Mouse (Mus musculus): ENCODE measurements around the gene Emilin2. TPM values are rescaled to one million over a fixed set of nuclear protein-coding genes. Genes with fewer than 3 reads are reported as not detected.

Emilin2 gene
- polyA plus RNA-seq, 1 experiment, result 32.0 TPM

DNA sequence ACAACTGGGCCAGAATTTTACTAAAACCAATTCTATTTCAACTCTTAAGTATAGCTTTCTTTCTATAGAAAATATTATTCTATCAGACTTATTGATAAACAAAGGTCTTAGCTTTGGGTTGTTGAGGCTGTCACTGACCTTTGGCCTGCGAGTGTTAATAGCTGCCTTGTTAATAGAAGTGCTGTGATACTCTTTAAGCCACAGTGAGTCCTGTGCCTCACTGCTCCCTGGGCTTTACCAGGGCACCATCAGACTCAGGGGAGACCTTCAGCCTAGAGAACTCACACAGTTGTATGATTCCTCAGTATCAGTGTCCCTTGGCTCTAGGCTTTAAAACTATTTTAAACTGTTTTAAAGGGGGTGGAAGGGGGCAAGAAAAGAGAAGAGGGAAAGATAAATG lies 103.4 kb downstream of the Emilin2 start:
- Histone ChIP-seq H3K9me3 (ENCODE audit: control insufficient read depth, low read length) (no peaks in the 10 kb centered on the region), H3K27me3 (ENCODE audit: control insufficient read depth) (no peaks in the 10 kb centered on the region), H3K4me3 (replicated peaks) (no peak overlapping the region), H3K36me3 (ENCODE audit: control insufficient read depth) (peaks cover 52% of the 10 kb centered on the region), H3K4me1 (ENCODE audit: control insufficient read depth) (peaks cover 93% of the 10 kb centered on the region)
- TF ChIP-seq GATA1 (IDR thresholded peaks at IDR 0.05; ENCODE audit: low read length) (no peak), TAL1 (IDR thresholded peaks at IDR 0.05; ENCODE audit: low read length) (no peak)

DNA sequence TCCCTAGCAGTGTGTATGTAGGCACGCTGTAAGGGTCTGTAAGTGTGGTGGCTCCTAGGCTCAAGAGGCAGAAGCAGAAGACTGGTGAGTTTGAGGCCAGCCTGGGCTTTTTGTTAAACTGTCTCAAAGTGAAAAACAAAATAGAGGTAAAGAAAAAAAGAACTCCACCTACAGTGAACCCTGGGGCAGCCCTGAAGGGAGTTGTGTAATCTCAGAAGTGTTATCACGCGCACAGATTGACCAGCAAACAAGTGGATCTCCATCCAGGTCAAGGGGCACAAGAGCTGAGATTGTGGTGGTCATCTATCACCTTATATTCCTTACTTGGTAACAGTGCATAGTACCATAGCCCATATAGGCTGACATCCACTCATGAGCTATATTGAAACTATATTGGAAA lies 104.5 kb downstream of the Emilin2 start:
- no peaks in the 10 kb centered on the region for H3K9me3 ChIP-seq (ENCODE audit: control insufficient read depth, low read length)

DNA sequence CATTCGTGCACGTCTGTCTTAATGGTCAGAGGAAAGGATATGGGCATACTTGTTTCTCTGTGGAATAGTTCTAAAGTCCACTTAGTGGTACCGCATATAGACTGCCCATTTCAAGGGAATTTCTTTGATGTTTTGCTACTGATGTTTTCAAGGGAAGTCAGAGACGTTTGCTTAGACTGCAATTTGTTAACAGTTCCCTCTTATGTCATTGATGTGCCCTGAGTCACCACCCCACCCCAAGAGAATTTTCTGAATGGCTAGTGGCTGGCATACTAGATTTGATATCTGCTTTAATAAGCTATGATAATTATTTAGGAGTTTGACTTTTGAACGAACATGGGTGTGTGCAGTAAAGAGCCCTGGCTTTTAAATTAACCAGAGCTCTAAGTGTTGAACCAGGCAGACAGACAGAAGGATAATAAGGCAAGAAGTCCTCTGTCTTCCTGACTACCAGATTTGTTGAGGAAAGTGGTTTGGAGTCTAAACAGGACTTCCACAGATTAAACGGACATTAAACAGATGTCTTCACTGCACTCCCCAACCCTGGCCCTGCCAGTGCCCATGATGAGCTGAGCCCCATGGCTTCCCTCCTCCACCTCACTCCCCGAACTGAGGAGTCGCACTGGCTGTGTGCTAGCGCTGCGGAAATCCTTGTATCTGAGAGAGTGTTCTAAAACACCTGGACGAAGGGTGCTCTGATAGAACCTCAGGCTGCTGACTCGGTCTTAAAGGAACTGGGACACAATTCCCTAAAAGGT lies 105.5 kb downstream of the Emilin2 start:
- no peaks in the 10 kb centered on the region for H3K9me3 ChIP-seq (ENCODE audit: control insufficient read depth, low read length)
- no peaks in the 10 kb centered on the region for H3K27me3 ChIP-seq (ENCODE audit: control insufficient read depth)
- no peak for TF ChIP-seq TAL1 (IDR thresholded peaks at IDR 0.05; ENCODE audit: low read length)
- TF ChIP-seq GATA1 (IDR thresholded peaks at IDR 0.05; ENCODE audit: low read length), result no peak
- peaks cover 91% of the 10 kb centered on the region for H3K4me1 ChIP-seq (ENCODE audit: control insufficient read depth)
- H3K4me3 ChIP-seq (replicated peaks), result peak overlapping the region; percentile 71
- H3K36me3 ChIP-seq (ENCODE audit: control insufficient read depth), result peaks cover 48% of the 10 kb centered on the region

More for the DNA sequence above, 104.5 kb downstream of the Emilin2 start:
- no peak for TF ChIP-seq TAL1 (IDR thresholded peaks at IDR 0.05; ENCODE audit: low read length)
- no peak for TF ChIP-seq GATA1 (IDR thresholded peaks at IDR 0.05; ENCODE audit: low read length)
- Histone ChIP-seq H3K4me3 (replicated peaks) (peak overlapping the region; percentile 71), H3K36me3 (ENCODE audit: control insufficient read depth) (peaks cover 44% of the 10 kb centered on the region), H3K4me1 (ENCODE audit: control insufficient read depth) (peaks cover 93% of the 10 kb centered on the region), H3K27me3 (ENCODE audit: control insufficient read depth) (no peaks in the 10 kb centered on the region)

DNA sequence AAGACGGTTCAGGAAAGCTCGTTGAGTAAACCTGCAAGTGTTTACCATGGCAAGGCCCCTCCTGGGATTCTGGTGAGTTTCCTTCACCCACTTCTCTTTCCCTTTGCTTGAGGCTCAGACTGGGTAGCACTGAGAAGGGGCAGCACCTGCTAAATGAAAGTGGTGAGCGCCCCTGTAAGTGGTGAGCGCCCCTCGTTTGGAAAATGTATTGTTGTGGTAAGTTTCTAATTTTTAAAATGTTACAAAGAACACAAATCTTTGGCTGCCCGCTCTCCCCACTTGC lies 107.0 kb downstream of the Emilin2 start:
- Histone ChIP-seq H3K36me3 (ENCODE audit: control insufficient read depth) (peaks cover 51% of the 10 kb centered on the region), H3K27me3 (ENCODE audit: control insufficient read depth) (no peaks in the 10 kb centered on the region), H3K4me3 (replicated peaks) (peak overlapping the region; percentile 71), H3K4me1 (ENCODE audit: control insufficient read depth) (peaks cover 89% of the 10 kb centered on the region), H3K9me3 (ENCODE audit: control insufficient read depth, low read length) (no peaks in the 10 kb centered on the region)
- no peak for TF ChIP-seq TAL1 (IDR thresholded peaks at IDR 0.05; ENCODE audit: low read length)

DNA sequence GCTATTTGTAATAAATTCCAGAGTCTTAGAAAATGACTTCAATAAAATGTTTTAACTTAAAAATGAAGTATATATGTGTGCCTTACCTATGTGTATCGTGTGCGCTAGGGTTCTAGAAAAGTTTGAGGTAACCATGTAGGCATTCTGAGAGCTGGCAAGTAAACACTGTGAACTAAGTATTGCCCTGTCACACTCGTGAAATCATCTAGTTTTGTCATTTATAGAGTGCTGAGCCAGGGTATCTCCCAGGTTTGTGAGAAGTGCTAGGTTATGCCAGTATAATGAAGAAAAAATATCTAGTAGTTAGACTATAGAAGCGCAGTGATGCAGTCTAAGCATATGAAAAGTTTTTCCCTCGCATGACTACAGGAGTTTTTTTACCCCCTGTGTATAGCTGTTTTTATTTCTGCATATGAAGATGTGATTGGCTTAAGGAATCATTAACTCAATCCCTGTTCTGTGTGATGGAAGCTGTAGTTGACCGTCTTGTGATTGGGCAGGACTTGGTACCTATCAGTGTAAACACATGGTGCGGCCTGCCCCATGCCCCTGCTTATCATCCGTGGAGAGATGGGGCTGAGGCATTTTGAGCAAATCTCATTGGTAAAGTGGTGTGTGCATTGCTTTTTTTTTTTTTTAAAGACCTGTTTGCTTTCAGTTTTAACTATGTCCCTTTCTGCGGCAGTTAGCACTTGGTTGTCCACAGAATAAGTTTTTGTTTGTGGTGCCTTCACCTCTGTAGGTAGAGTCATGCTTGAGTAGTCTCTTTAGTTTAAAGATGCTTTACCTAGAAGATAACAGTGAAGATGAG lies 107.6 kb downstream of the Emilin2 start:
- peaks cover 51% of the 10 kb centered on the region for H3K36me3 ChIP-seq (ENCODE audit: control insufficient read depth)
- no peaks in the 10 kb centered on the region for H3K27me3 ChIP-seq (ENCODE audit: control insufficient read depth)
- peak overlapping the region; percentile 71 for H3K4me3 ChIP-seq (replicated peaks)
- peak; percentile 89 for TF ChIP-seq GATA1 (IDR thresholded peaks at IDR 0.05; ENCODE audit: low read length)
- TF ChIP-seq TAL1 (IDR thresholded peaks at IDR 0.05; ENCODE audit: low read length), result peak; percentile 91
- H3K4me1 ChIP-seq (ENCODE audit: control insufficient read depth), result peaks cover 87% of the 10 kb centered on the region
- no peaks in the 10 kb centered on the region for H3K9me3 ChIP-seq (ENCODE audit: control insufficient read depth, low read length)

Other genes with a start within 250 kb of the Emilin2 start
- 5.9 and 10.0 TPM in 2 replicates for gene Lpin2, start 129.4 kb downstream of the Emilin2 start, polyA plus RNA-seq (2012)
- 0.02 and 0.10 TPM in 2 replicates for gene Gm4707, start 147.9 kb upstream of the Emilin2 start, polyA plus RNA-seq (2012)
- gene Smchd1, start 163.4 kb upstream of the Emilin2 start, polyA plus RNA-seq (2012), result 0.19 and 0.27 TPM in 2 replicates
- gene Ndc80, start 214.9 kb upstream of the Emilin2 start, polyA plus RNA-seq (2012), result 1.2 and 2.4 TPM in 2 replicates
- gene Spdya, start 240.1 kb upstream of the Emilin2 start, polyA plus RNA-seq (2012), result not detected in 2 replicates